Mouse (Mus musculus): ENCODE data around the gene Tmem127. TPM values are rescaled to one million over a fixed set of nuclear protein-coding genes. Genes with fewer than 3 reads are reported as not detected.
A peak's percentile ranks its signal among the peaks of the same experiment; 100 is the strongest.
"Not testable (repeated sequence)": the region's sequence is repeated elsewhere in the genome, so short reads cannot be mapped to it uniquely, and the experiment has no call there.

The Tmem127 gene
- polyA plus RNA-seq, 1 experiment from 2014 or later, result 32.8 TPM

DNA sequence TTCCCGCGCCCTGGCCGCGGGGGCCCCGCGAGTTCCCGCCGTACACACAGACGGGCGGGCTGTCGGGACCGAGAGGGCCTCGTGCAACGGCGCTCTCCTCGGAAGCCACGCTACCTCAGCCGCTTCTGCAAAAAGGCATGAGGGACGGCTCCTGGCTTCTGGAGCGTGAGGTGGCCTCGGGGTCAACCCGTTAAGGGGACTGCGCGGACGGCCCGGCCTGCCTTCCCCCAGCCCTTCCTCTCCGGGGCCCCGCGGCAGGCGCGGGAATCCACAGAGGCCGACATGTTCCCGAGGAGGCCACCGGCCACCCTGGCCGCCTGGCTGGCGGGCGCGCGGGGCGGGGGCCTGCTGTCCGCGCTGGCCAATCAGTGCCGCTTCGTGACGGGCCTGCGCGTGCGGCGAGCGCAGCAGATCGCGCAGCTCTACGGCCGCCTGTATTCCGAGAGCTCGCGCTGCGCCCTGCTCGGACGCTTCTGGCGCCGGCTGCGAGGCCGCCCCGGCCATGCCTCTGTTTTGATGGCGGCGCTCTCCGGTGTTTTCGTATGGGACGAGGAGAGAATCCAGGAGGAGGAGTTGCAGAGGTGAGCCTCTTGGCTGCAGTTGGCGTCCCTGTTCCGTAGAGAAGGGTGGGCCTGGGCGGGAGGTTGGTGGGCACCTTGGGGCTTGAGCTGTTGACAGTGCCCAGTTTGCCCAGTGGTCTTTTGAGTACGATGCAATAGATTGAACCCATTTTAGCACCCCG is 22.8 kb downstream of the Tmem127 start:
- Histone ChIP-seq H3K4me2 (peak overlapping the region; percentile 74), H3K9me3 (no peaks in the 10 kb centered on the region), H3K27ac (peak overlapping the region; percentile 96), H3K4me3 (peak overlapping the region; percentile 98), H3K36me3 (no peaks in the 10 kb centered on the region), H3K27me3 (no peaks in the 10 kb centered on the region), H3K9ac (peak overlapping the region; percentile 92), H3K4me1 (0 out of 2 replicates have a peak, but pooled peaks cover 10% of the 10 kb centered on the region)
- under 1% methylated on average over 72 of the region's 75 CpGs for WGBS
- ATAC-seq (ENCODE audit: insufficient number of reproducible peaks, low FRiP score, low TSS enrichment, low read depth), result peak; percentile 91

DNA sequence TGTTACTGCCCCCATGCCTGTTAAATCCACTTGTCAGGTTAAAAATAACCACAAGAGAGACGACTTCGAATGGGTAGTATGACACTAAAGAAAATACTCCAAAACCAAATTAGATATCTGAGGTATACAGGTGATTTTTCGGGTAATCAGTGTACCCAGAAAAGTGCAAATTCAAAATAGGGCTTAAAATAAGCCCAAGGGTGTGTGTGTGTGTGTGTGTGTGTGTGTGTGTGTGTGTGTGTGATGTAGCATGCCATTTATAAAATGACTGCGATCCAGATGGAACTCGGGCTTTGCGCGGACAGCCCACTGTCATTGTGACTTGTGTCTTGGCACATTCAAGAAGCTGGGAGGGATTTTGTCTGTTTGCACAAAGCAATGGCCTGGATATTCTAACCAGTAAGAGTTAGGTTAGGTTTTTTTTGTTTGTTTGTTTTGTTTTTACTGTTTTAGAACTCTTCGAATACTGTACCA is 23.4 kb downstream of the Tmem127 start:
- ATAC-seq (ENCODE audit: insufficient number of reproducible peaks, low FRiP score, low TSS enrichment, low read depth), result no peak
- H3K4me3 ChIP-seq, result peak overlapping the region; percentile 98
- 8% methylated on average over 8 of the region's 8 CpGs for WGBS

DNA sequence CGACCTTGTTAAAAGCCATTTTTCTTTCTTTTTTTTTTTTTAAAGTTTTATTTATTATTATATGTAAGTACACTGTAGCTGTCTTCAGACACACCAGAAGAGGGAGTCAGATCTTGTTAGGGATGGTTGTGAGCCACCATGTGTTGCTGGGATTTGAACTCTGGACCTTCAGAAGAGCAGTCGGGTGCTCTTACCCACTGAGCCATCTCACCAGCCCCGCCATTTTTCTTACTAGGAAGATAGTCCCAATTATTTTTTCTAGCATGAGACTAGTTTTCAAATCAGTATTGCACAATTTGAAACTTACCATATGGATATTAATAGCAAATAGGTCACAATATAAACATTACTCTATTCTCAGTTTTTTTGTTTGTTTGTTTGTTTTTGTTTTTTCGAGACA is 24.3 kb downstream of the Tmem127 start:
- H3K27me3 ChIP-seq; H3K9ac ChIP-seq; H3K27ac ChIP-seq; H3K4me3 ChIP-seq; ATAC-seq (ENCODE audit: insufficient number of reproducible peaks, low FRiP score, low TSS enrichment, low read depth); H3K36me3 ChIP-seq; H3K9me3 ChIP-seq: not testable (repeated sequence)
- Histone ChIP-seq H3K4me2 (peak overlapping the region; percentile 74; the same call in 1 of the 2 replicates), H3K4me1 (0 out of 2 replicates have a peak, but pooled peaks cover 10% of the 10 kb centered on the region)
- 91% methylated on average over 4 of the region's 4 CpGs for WGBS

More for the DNA sequence above, 23.4 kb downstream of the Tmem127 start:
- Histone ChIP-seq H3K4me2 (peak overlapping the region; percentile 74), H3K4me1 (0 out of 2 replicates have a peak, but pooled peaks cover 10% of the 10 kb centered on the region), H3K27ac (peak overlapping the region; percentile 96; the same call in 1 of the 2 replicates), H3K9ac (peak overlapping the region; percentile 92), H3K9me3 (no peaks in the 10 kb centered on the region), H3K27me3 (no peaks in the 10 kb centered on the region), H3K36me3 (no peaks in the 10 kb centered on the region)

DNA sequence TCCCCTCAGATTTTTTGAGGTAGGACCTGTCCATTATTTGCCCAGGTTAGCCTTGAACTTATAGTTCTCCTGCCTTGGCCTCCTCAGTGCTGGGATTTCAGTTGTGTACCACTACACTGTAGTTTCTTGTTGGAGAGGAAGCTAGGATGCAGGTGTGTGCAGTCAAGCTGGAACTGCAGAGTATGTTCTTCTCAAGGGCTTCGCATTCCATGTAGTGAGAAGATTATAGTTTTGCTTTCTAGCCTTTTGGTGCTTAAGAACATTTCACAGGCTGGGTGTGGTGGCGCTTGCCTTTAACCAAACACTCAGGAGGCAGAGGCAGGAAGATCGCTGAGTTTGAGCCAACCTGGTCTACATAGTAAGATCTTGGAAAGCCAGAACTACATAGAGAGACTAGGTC is 25.1 kb downstream of the Tmem127 start:
- no peaks in the 10 kb centered on the region for H3K9me3 ChIP-seq
- 0 out of 2 replicates have a peak, but pooled peaks cover 10% of the 10 kb centered on the region for H3K4me1 ChIP-seq
- no peak for ATAC-seq (ENCODE audit: insufficient number of reproducible peaks, low FRiP score, low TSS enrichment, low read depth)
- no peak overlapping the region for H3K4me2 ChIP-seq
- no peak overlapping the region for H3K9ac ChIP-seq
- no peaks in the 10 kb centered on the region for H3K36me3 ChIP-seq
- no peaks in the 10 kb centered on the region for H3K27me3 ChIP-seq
- no peak overlapping the region for H3K4me3 ChIP-seq
- 98% methylated on average over 3 of the region's 3 CpGs for WGBS
- H3K27ac ChIP-seq, result no peak overlapping the region

- no peak for ATAC-seq (ENCODE audit: insufficient number of reproducible peaks, low FRiP score, low TSS enrichment, low read depth)
- Histone ChIP-seq H3K36me3 (no peaks in the 10 kb centered on the region), H3K27ac (no peak overlapping the region), H3K4me3 (no peak overlapping the region), H3K9me3 (no peaks in the 10 kb centered on the region), H3K4me2 (no peak overlapping the region), H3K9ac (no peak overlapping the region), H3K4me1 (0 out of 2 replicates have a peak, but pooled peaks cover 8% of the 10 kb centered on the region), H3K27me3 (no peaks in the 10 kb centered on the region)
- WGBS, result 86% methylated on average over 2 of the region's 2 CpGs
Observed at GRCm38 (mm10) chr2:127274590-127274989, 26.9 kb downstream of the Tmem127 start.

- no peak overlapping the region for H3K4me3 ChIP-seq
- WGBS, result 76% methylated on average over 5 of the region's 5 CpGs
- no peak for ATAC-seq (ENCODE audit: insufficient number of reproducible peaks, low FRiP score, low TSS enrichment, low read depth)
- H3K4me2 ChIP-seq, result no peak overlapping the region
- no peaks in the 10 kb centered on the region for H3K27me3 ChIP-seq
- H3K9ac ChIP-seq, result no peak overlapping the region
- H3K36me3 ChIP-seq, result no peaks in the 10 kb centered on the region
- H3K4me1 ChIP-seq, result 0 out of 2 replicates have a peak, but pooled peaks cover 7% of the 10 kb centered on the region
- no peaks in the 10 kb centered on the region for H3K9me3 ChIP-seq
- no peak overlapping the region for H3K27ac ChIP-seq
Observed at GRCm38 (mm10) chr2:127275551-127276320, 28.0 kb downstream of the Tmem127 start.

DNA sequence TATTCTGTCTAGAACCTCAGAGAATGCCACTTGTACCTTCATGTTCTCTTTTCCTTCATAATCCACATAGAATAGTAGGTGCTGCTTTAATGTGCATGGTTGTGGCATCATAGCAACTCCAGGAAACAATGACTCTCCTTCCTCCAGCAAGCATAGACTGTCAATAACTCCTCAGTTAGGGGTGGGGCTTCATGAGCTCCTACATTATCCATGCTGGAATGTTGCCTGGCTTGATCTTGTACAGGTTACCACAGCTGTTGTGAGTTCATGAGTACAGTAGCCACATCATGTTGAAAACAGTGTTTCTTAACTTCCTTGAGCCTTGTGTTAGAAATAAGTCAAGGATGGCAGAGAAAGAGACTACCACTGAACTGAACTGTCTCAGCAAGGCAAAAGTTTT is 30.5 kb downstream of the Tmem127 start:
- Histone ChIP-seq H3K4me2 (no peak overlapping the region), H3K4me1 (0 out of 2 replicates have a peak, but pooled peaks cover 4% of the 10 kb centered on the region)
- ATAC-seq (ENCODE audit: insufficient number of reproducible peaks, low FRiP score, low TSS enrichment, low read depth), result no peak

GRCm38 (mm10) chr2:127292250-127292649 is 44.5 kb downstream of the Tmem127 start:
- Histone ChIP-seq H3K4me1 (no peaks in the 10 kb centered on the region), H3K27ac (no peak overlapping the region), H3K9ac (no peak overlapping the region), H3K27me3 (no peaks in the 10 kb centered on the region), H3K4me3 (no peak overlapping the region), H3K4me2 (no peak overlapping the region), H3K9me3 (no peaks in the 10 kb centered on the region), H3K36me3 (peaks cover 69% of the 10 kb centered on the region)
- WGBS, result 69% methylated on average over 4 of the region's 4 CpGs
- ATAC-seq (ENCODE audit: insufficient number of reproducible peaks, low FRiP score, low TSS enrichment, low read depth), result no peak

More for the DNA sequence above, 30.5 kb downstream of the Tmem127 start:
- H3K9me3 ChIP-seq, result no peaks in the 10 kb centered on the region
- no peak overlapping the region for H3K9ac ChIP-seq
- H3K4me3 ChIP-seq, result no peak overlapping the region
- no peaks in the 10 kb centered on the region for H3K27me3 ChIP-seq
- no peaks in the 10 kb centered on the region for H3K36me3 ChIP-seq
- no peak overlapping the region for H3K27ac ChIP-seq

DNA sequence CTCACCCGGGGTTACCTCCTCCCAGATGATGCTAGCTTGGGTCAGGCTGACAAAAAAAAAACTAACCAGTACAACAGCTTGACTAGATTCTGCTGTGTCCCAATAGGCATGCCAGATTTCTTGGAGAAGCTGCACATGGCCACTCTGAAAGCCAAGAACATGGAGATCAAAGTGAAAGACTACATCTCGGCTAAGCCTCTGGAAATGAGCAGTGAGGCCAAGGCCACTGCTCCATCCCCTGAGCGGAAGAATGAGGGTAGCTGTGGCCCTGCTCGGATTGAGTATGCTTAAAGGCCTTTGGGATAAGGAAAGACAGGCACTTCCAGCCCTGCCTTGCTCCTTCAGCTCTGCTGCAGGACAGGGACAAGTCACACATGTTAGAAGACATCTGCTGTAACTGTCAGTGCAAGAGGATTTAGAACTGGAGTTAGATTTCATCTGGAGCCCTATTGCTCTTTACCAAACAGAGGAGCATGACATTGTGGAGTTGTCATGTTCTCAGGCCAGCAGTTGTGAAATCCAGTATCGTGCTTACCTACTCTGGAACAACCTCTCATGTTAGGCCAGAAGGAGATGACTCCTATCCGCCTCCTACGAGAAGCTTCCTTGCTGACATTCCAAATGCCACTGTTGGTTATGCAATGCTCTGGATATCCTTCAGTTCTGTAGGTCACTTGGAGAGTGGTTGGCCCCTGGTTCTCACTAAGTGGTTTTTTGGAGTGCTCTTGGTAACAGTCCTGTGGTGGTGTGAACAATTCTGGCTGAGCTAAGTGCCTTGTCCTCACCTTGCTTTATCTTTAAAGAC is 49.5 kb downstream of the Tmem127 start:
- H3K36me3 ChIP-seq, result peaks cover 83% of the 10 kb centered on the region
- H3K27me3 ChIP-seq, result no peaks in the 10 kb centered on the region
- no peak for ATAC-seq (ENCODE audit: insufficient number of reproducible peaks, low FRiP score, low TSS enrichment, low read depth)
- H3K9ac ChIP-seq, result no peak overlapping the region
- no peak overlapping the region for H3K27ac ChIP-seq
- H3K4me3 ChIP-seq, result no peak overlapping the region
- H3K9me3 ChIP-seq, result no peaks in the 10 kb centered on the region
- 86% methylated on average over 7 of the region's 7 CpGs for WGBS
- no peak overlapping the region for H3K4me2 ChIP-seq
- no peaks in the 10 kb centered on the region for H3K4me1 ChIP-seq

DNA sequence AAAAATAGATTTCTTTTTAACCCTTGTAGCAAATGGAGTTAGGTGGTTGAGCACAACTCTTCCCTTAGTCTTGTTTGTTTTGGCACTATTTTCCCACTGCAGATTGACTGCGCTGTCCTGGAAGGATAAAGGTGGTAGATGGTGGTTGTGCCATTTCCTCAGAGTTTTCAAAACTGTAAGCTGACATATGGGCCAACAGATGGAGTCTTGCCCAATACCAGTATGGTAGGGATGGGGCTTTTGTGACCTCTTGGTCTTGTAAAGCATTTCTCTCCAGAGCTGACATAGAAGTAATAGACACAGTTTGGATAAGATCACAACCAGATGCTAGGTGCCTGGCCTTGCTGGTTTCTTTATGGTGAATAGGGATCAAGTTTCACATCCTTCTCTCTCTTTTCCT is 50.3 kb downstream of the Tmem127 start:
- Histone ChIP-seq H3K27me3 (no peaks in the 10 kb centered on the region), H3K4me2 (no peak overlapping the region), H3K27ac (0 out of 2 replicates have a peak overlapping the region, but pooled peaks have one; percentile 28), H3K4me3 (no peak overlapping the region), H3K9me3 (no peaks in the 10 kb centered on the region), H3K9ac (no peak overlapping the region), H3K36me3 (peaks cover 76% of the 10 kb centered on the region), H3K4me1 (no peaks in the 10 kb centered on the region)
- no peak for ATAC-seq (ENCODE audit: insufficient number of reproducible peaks, low FRiP score, low TSS enrichment, low read depth)
- 100% methylated on average over 1 of the region's 1 CpGs for WGBS

GRCm38 (mm10) chr2:127300701-127301100 is 53.0 kb downstream of the Tmem127 start:
- no peak overlapping the region for H3K4me3 ChIP-seq
- H3K27ac ChIP-seq, result no peak overlapping the region
- H3K36me3 ChIP-seq, result peaks cover 55% of the 10 kb centered on the region
- H3K27me3 ChIP-seq, result no peaks in the 10 kb centered on the region
- whole genome bisulfite sequencing, result 79% methylated on average over 3 of the region's 3 CpGs
- no peak overlapping the region for H3K9ac ChIP-seq
- H3K9me3 ChIP-seq, result no peaks in the 10 kb centered on the region
- no peak for ATAC-seq (ENCODE audit: insufficient number of reproducible peaks, low FRiP score, low TSS enrichment, low read depth)
- no peaks in the 10 kb centered on the region for H3K4me1 ChIP-seq
- no peak overlapping the region for H3K4me2 ChIP-seq
